Mouse (Mus musculus): ENCODE measurements at regions not wholly inside any gene's neighbourhood (a gene's known extent, or its start where the extent isn't known, plus 50 kb on each side); places are given as distances from the start of the nearest gene placed in this dataset.

- DNase-seq (ENCODE audit: extremely low spot score in 1 of 2, low spot score in 1 of 2) = no peak
These were observed 52.2 kb upstream of the C1qtnf3 start for GRCm38 (mm10) chr15:10899904-10900303.

- peak in 1 of 2 experiments; percentile 54 for DNase-seq (ENCODE audit: extremely low spot score in 1 of 2, low spot score in 1 of 2)
These were observed 51.1 kb upstream of the C1qtnf3 start for GRCm38 (mm10) chr15:10901075-10901474.

DNA sequence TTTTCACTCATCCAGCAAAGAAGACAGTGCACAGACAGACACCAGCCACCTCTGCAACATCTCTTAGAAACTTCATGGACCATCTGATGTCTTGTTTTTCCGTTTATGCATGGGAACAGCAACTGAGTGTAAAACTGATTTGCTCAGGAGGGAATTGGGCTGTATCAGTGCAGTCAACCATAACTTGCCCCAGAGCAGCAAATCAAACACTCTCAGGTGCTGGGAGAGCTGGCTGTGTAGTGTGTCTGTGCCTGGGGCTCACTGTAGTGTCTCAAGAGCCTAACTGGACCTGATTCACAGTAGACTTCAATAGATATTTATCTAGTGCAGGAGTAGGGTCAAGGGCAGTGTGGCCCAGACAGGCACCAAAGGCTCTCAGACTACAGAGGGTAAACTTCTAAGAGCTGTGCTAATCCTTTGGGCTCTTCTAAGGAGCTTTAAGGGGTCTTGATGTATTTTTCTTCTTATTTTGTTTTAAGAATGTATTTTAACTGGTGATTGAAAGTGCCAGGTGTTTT is 50.3 kb upstream of the C1qtnf3 start:
- no peak for DNase-seq (ENCODE audit: extremely low spot score in 1 of 2, low spot score in 1 of 2)

All from frontal cortex, adult 2 months (tissue).